Mouse (Mus musculus): Measurements from ENCODE around the gene Gm10053. TPM values are rescaled to one million over a fixed set of nuclear protein-coding genes. Genes with fewer than 3 reads are reported as not detected.

Gm10053 gene
- polyA plus RNA-seq, 1 experiment from 2014 or later = 603 TPM

DNA sequence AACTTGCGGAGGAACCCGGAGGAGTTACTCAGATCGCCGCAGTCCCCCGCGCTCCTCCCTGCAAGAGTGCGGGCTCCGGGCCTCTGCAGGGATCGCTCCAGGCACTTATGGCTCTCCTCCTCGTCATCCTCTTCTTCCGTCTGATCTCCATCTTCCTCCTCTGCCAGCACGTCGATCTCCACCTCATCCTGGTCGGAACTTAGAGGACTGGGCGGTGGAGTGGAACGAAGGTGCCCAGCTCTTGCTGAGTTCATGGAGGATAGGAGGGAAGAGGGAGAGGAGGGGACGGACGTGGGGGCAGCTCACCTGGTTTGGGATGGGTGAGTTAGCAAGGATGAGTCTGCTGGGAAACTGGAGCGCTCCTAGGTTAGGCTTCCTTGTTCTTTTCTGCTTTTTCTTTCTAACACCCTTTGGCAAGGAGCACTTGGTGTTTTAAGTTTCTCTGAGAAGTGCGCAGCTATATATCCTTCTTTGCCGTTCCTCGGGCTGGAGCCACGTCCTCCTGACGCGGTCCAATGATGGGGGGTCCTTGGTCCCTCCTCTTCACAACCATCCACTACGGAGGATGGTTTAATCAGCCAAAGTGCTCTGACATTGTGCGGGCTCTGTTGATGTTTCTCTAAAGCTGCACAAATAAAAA, 25.2 kb downstream of the Gm10053 start, which contains the start of gene Foxd4:
Foxd4 (minus strand) TSS at position 617 of the 640 bp plus-strand sequence.
- no peak for ATAC-seq (ENCODE audit: extremely low read depth, insufficient number of reproducible peaks, low FRiP score, low TSS enrichment)
- peaks cover 28% of the 10 kb centered on the region for H3K4me1 ChIP-seq
- H3K36me3 ChIP-seq = no peaks in the 10 kb centered on the region
- no peak within 1 kb of the TSS for H3K27ac ChIP-seq (replicated peaks)
- WGBS = 1% methylated on average over 27 of the region's 27 CpGs
- peak within 1 kb of the TSS; percentile 41; the same call in 1 of the 2 replicates for H3K9ac ChIP-seq
- H3K4me2 ChIP-seq = peak within 1 kb of the TSS; percentile 85
- H3K4me3 ChIP-seq = peak within 1 kb of the TSS; percentile 57
- peaks cover 96% of the 10 kb centered on the region for H3K27me3 ChIP-seq (replicated peaks)
- no peaks in the 10 kb centered on the region for H3K9me3 ChIP-seq

DNA sequence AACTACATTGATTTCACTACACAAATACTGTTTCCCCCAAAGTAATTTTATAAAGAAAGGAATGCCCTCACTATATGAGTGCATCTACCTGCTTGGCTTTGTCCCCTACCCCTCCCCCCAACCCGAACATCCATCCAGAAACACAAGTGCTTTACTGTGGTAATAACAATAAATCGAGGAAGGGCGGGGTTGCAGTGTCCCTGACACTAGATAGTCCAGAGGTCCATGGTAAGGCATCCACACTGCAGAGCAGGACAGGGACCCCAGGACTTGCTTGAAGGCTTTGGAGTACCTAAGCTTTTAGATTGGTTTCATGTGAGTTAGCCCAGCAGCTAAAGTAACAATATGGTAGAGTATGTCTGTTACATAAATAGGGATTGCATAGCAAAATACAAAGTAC, 26.2 kb downstream of the Gm10053 start:
- peaks cover 28% of the 10 kb centered on the region for H3K4me1 ChIP-seq
- H3K4me2 ChIP-seq = no peak overlapping the region
- no peak overlapping the region for H3K9ac ChIP-seq
- no peak for ATAC-seq (ENCODE audit: extremely low read depth, insufficient number of reproducible peaks, low FRiP score, low TSS enrichment)
- H3K27me3 ChIP-seq (replicated peaks) = peaks cover 91% of the 10 kb centered on the region
- WGBS = 18% methylated on average over 3 of the region's 3 CpGs
- no peaks in the 10 kb centered on the region for H3K9me3 ChIP-seq
- H3K27ac ChIP-seq (replicated peaks) = no peak overlapping the region
- H3K36me3 ChIP-seq = no peaks in the 10 kb centered on the region
- no peak overlapping the region for H3K4me3 ChIP-seq

DNA sequence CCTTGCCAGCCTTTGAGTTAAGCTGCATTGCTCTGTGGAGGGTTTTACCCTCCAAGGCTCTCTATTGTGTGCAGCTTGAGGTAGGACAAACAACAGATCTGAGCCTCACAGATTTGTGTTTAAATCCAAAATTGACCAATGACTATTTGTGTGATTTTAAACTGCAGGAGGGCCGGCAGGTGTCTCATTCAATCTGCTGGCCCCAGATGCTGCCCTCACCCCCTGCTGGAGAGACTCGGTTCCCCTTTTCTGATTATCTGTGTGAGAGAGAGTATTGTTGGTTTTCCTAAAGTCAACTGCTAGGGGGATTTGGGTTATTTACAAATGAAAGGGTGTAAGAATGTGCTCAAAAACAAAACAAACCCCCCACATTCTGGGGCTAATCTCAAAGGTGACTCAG, 26.8 kb downstream of the Gm10053 start:
- Histone ChIP-seq H3K27me3 (replicated peaks) (peaks cover 87% of the 10 kb centered on the region), H3K36me3 (no peaks in the 10 kb centered on the region), H3K4me1 (peaks cover 24% of the 10 kb centered on the region), H3K4me3 (no peak overlapping the region), H3K4me2 (no peak overlapping the region), H3K9me3 (no peaks in the 10 kb centered on the region), H3K9ac (no peak overlapping the region), H3K27ac (replicated peaks) (no peak overlapping the region)
- ATAC-seq (ENCODE audit: extremely low read depth, insufficient number of reproducible peaks, low FRiP score, low TSS enrichment) = no peak
- 7% methylated on average over 2 of the region's 2 CpGs for WGBS

GRCm38 (mm10) chr19:24902821-24903220, 27.3 kb downstream of the Gm10053 start:
- Histone ChIP-seq H3K4me2 (no peak overlapping the region), H3K9ac (no peak overlapping the region), H3K36me3 (no peaks in the 10 kb centered on the region), H3K4me3 (no peak overlapping the region), H3K27me3 (replicated peaks) (peaks cover 82% of the 10 kb centered on the region), H3K27ac (replicated peaks) (no peak overlapping the region), H3K9me3 (no peaks in the 10 kb centered on the region), H3K4me1 (peaks cover 19% of the 10 kb centered on the region)
- ATAC-seq (ENCODE audit: extremely low read depth, insufficient number of reproducible peaks, low FRiP score, low TSS enrichment) = no peak
- 42% methylated on average over 2 of the region's 2 CpGs for WGBS

GRCm38 (mm10) chr19:24907655-24908054, 32.2 kb downstream of the Gm10053 start:
- peaks cover 36% of the 10 kb centered on the region for H3K27me3 ChIP-seq (replicated peaks)
- ATAC-seq (ENCODE audit: extremely low read depth, insufficient number of reproducible peaks, low FRiP score, low TSS enrichment) = no peak
- no peaks in the 10 kb centered on the region for H3K4me1 ChIP-seq
- no peak overlapping the region for H3K9ac ChIP-seq
- no peaks in the 10 kb centered on the region for H3K36me3 ChIP-seq
- H3K9me3 ChIP-seq = no peaks in the 10 kb centered on the region
- H3K27ac ChIP-seq (replicated peaks) = no peak overlapping the region
- H3K4me2 ChIP-seq = no peak overlapping the region
- no peak overlapping the region for H3K4me3 ChIP-seq
- 75% methylated on average over 6 of the region's 6 CpGs for WGBS

GRCm38 (mm10) chr19:24908385-24909155, 33.1 kb downstream of the Gm10053 start:
- Histone ChIP-seq H3K36me3 (no peaks in the 10 kb centered on the region), H3K9me3 (no peaks in the 10 kb centered on the region), H3K9ac (no peak overlapping the region), H3K4me1 (no peaks in the 10 kb centered on the region), H3K4me2 (no peak overlapping the region), H3K27me3 (replicated peaks) (peaks cover 27% of the 10 kb centered on the region), H3K4me3 (no peak overlapping the region), H3K27ac (replicated peaks) (no peak overlapping the region)
- no peak for ATAC-seq (ENCODE audit: extremely low read depth, insufficient number of reproducible peaks, low FRiP score, low TSS enrichment)
- 76% methylated on average over 3 of the region's 3 CpGs for WGBS

DNA sequence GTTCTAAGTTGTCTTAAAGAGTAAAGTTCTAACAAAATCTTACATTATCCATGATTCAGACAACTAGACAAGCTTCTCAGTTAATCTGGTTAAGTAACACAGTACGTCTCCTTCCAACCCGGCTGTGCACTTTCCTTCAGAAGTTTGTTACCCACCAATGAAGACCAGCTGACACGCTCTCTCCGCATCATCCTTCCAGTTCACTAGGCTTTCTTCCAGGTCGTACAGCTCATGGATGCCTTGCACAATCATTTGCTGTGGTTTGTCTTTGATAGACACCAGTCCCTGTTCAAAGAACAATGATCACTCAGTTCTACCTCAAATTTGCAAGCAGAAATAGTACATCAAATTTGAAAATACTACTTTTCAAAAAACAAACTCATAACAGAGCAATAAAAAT, 45.4 kb downstream of the Gm10053 start:
- H3K27me3 ChIP-seq (replicated peaks) = no peaks in the 10 kb centered on the region
- 92% methylated on average over 5 of the region's 5 CpGs for WGBS
- H3K27ac ChIP-seq (replicated peaks) = no peak overlapping the region
- no peak overlapping the region for H3K4me3 ChIP-seq
- no peak overlapping the region for H3K4me2 ChIP-seq
- no peaks in the 10 kb centered on the region for H3K9me3 ChIP-seq
- ATAC-seq (ENCODE audit: extremely low read depth, insufficient number of reproducible peaks, low FRiP score, low TSS enrichment) = no peak
- no peaks in the 10 kb centered on the region for H3K4me1 ChIP-seq
- H3K36me3 ChIP-seq = peaks cover 32% of the 10 kb centered on the region
- H3K9ac ChIP-seq = no peak overlapping the region

Other genes starting within 250 kb of the Gm10053 start
- gene Tmem252, start 201.7 kb upstream of the Gm10053 start, polyA plus RNA-seq (2015; fragmentation: Nextera tagmentation; extraction: Ambion mirVana) = 3.6 and 3.7 TPM in 2 replicates
- 5.0 and 5.3 TPM in 2 replicates for gene Pgm5, start 13.8 kb upstream of the Gm10053 start, polyA plus RNA-seq (2015; fragmentation: Nextera tagmentation; extraction: Ambion mirVana)
- gene Foxd4, start 25.5 kb downstream of the Gm10053 start, polyA plus RNA-seq (2015; fragmentation: Nextera tagmentation; extraction: Ambion mirVana) = not detected in 2 replicates
- 14.0 and 16.5 TPM in 2 replicates for gene Cbwd1, start 85.9 kb downstream of the Gm10053 start, polyA plus RNA-seq (2015; fragmentation: Nextera tagmentation; extraction: Ambion mirVana)
- 2.4 and 2.6 TPM in 2 replicates for gene Dock8, start 123.8 kb downstream of the Gm10053 start, polyA plus RNA-seq (2015; fragmentation: Nextera tagmentation; extraction: Ambion mirVana)

All from heart, embryonic 13.5 days (tissue).